Mouse (Mus musculus) brain, embryonic 14.5 days (tissue): ENCODE results near the gene Pxdc1. TPM values are rescaled to one million over a fixed set of nuclear protein-coding genes. Genes with fewer than 3 reads are reported as not detected.

ENCODE experiments used
- DNase-seq: peaks from one replicate; pipeline ENCODE4 v3.0.0-alpha.2; 2011; ENCODE audit warnings: low read depth
- CTCF ChIP-seq: fragments of 200-500 bp; IDR thresholded peaks from 2 replicates; pipeline ENCODE4 v1.5.1; 2012; ENCODE audit warnings: inconsistent platforms, mild to moderate bottlenecking, moderate library complexity, borderline replicate concordance; ENCODE audit not compliant: insufficient read depth, insufficient read length; ENCODE audit errors: extremely low read depth
- POLR2A ChIP-seq: fragments of 200-500 bp; IDR thresholded peaks from 2 replicates; pipeline ENCODE4 v1.6.1; 2012; ENCODE audit warnings: mild to moderate bottlenecking, inconsistent platforms, borderline replicate concordance; ENCODE audit not compliant: poor library complexity, insufficient read depth, insufficient read length, severe bottlenecking; ENCODE audit errors: extremely low read depth
- polyA plus RNA-seq: library from polyadenylated mRNA; depleted of rRNA; stranded (reverse); fragments of >200 nt; gene quantifications from 2 replicates; pipeline ENCODE4 v1.2.3, GENCODE M21; 2012; rRNA removed

The Pxdc1 gene
- polyA plus RNA-seq, 1 experiment, result 9.9 TPM

GRCm38 (mm10) chr13:34629741-34630140 lies 23.5 kb downstream of the Pxdc1 start:
- no peak for TF ChIP-seq CTCF
- no peak for TF ChIP-seq POLR2A
- DNase-seq, result no peak

GRCm38 (mm10) chr13:34627446-34627845 lies 25.8 kb downstream of the Pxdc1 start:
- no peak for DNase-seq
- TF ChIP-seq POLR2A (no peak), CTCF (no peak)

DNA sequence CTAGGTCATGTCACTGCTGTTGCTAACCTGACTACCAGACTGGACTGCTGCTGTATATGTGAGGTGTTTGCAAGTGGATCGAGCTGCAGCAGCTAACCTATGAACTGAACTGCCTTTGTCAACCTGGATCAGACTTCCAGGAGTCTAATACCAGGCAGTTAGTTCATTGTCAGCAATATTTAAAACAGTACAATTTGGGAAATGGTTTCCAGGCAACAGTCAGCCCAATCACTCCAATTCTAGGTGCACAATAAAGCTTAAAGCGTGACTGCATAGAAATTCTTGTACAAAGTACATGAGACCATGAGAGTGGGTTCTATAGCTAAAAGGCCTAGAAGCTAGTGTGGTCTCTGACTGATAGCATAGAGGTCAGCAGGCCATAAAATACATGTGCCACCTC lies 28.9 kb downstream of the Pxdc1 start:
- no peak for DNase-seq
- TF ChIP-seq CTCF (no peak), POLR2A (no peak)

- DNase-seq, result peak; percentile 41
- no peak for TF ChIP-seq CTCF
- no peak for TF ChIP-seq POLR2A
Observed at GRCm38 (mm10) chr13:34612402-34612801, 40.9 kb downstream of the Pxdc1 start.

DNA sequence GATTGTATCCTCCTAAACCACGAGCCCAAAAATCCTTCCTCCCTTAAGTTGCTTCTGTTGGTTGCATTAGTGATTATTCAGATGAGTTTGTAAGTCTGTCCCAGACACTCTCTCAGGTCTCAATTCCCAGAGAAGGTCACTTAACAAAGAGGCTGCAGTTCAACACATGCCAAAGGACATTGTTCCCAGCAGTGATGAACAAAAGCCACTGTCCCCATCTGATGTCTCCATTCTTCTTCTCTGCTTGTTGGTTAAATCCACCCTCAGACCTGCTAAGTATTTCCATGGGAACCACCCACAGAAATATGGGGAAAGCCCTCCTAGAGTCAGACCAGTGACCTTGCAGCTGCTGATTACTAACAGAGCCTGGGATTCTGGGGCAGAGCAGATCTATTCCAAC lies 43.6 kb downstream of the Pxdc1 start:
- TF ChIP-seq CTCF, result no peak
- TF ChIP-seq POLR2A, result no peak
- DNase-seq, result no peak

- no peak for DNase-seq
- TF ChIP-seq POLR2A, result no peak
- TF ChIP-seq CTCF, result no peak
Observed at GRCm38 (mm10) chr13:34607079-34607478, 46.2 kb downstream of the Pxdc1 start.

- no peak for DNase-seq
- TF ChIP-seq CTCF, result no peak
- TF ChIP-seq POLR2A, result no peak
Observed at GRCm38 (mm10) chr13:34605884-34606283, 47.4 kb downstream of the Pxdc1 start.

DNA sequence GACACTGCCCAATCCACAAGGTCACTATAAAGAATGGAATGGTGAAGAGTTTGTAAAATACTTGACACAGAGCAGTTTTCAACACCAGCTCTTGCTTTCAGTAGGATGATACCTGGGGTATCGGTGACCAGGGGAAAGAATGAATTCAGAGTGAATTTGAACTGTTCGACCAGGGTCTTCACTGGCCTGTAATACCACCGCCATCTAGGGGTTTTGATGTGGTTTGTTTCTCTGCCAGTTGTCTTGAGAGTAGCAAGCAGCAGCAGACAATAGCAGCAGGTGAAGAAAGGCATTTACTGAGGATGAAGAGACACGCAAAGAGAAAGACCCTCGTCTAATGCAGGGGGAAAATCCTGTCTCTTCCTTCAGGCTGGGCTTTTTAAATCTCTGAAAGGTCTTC lies 48.1 kb downstream of the Pxdc1 start:
- TF ChIP-seq POLR2A, result no peak
- peak; percentile 12; the same call in 1 of the 2 replicates for TF ChIP-seq CTCF
- peak; percentile 62 for DNase-seq

GRCm38 (mm10) chr13:34604406-34604805 lies 48.9 kb downstream of the Pxdc1 start:
- no peak for DNase-seq

GRCm38 (mm10) chr13:34602757-34603156 lies 50.5 kb downstream of the Pxdc1 start:
- TF ChIP-seq POLR2A (no peak), CTCF (no peak)
- DNase-seq, result no peak

More at GRCm38 (mm10) chr13:34604406-34604805, 48.9 kb downstream of the Pxdc1 start:
- TF ChIP-seq CTCF (no peak), POLR2A (no peak)

DNA sequence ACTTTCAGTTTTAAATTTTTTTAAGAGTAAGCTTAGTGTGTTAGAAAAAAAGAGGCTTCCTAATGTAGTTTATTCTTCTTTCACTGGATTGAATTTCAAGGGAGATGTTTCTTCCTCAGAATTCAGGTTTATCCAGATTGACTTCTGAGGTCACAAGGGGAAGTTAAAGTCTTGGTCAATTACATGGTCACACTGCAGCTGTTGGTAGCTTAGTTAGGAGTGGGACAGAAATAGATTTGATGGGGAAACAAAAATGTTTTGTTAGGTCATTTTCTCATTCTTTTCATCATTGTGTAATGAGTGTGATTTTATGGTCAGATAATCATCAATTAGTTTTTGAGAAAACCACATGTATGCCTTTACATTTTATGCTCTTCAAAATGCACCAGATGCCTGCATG lies 56.5 kb downstream of the Pxdc1 start:
- DNase-seq, result no peak
- TF ChIP-seq CTCF (no peak), POLR2A (no peak)

Other genes with a start within 250 kb of the Pxdc1 start
- gene Fam50b, start 81.4 kb upstream of the Pxdc1 start, polyA plus RNA-seq, result 0.07 TPM in 1 of 2 replicates, not detected in the other
- 98.8 and 121 TPM in 2 replicates for gene Prpf4b, start 221.8 kb upstream of the Pxdc1 start, polyA plus RNA-seq